Mouse (Mus musculus): ENCODE measurements at regions not wholly inside any gene's neighbourhood (a gene's known extent, or its start where the extent isn't known, plus 50 kb on each side); places are given as distances from the start of the nearest gene placed in this dataset.
A peak's percentile ranks its signal among the peaks of the same experiment; 100 is the strongest.

DNA sequence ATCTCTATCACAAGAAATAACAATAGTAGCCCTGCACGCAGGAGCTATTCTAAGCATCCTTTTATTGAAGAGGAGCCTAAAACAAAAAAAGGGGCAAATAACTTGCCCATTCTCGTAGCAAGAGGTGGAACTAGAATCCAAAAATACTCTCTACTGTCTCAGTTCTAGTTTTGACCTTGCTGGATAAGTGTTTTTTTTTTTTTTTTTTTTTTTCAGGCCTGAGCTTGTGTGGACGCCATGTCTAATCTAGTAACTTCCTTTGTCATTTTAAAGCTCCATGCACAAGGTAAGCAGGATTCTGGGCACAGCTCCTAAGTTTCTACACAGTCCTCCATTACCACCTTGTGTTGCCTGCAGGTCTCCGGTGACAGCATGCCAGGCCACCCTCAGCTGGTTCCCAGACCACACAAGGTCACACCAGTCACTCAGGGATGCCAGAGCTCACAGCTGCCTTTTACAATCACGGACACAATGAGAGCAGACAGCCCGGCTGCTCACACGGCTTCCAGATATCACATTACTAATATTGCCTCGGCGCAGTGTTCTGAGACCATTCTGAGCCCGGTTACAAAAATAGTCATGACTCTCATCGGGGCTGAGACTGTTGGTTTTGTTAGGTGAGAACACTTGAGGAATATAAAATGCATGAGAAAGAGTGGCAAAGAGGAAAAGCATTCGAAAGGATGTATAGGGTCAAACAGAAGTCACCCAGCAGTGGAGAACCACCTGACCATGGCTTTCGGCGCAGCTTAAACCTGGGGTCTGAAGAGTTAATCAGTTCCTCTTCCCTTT lies 124.7 kb upstream of the Tank start:
- TF ChIP-seq CTCF (IDR thresholded peaks at IDR 0.05; ENCODE audit: borderline replicate concordance, extremely low read depth, insufficient read depth, insufficient read length): no peak
- TF ChIP-seq POLR2A (IDR thresholded peaks at IDR 0.05; ENCODE audit: borderline replicate concordance, extremely low read depth, insufficient read depth, insufficient read length, poor library complexity, severe bottlenecking): no peak
- DNase-seq (ENCODE audit: low read depth): peak; percentile 42

DNA sequence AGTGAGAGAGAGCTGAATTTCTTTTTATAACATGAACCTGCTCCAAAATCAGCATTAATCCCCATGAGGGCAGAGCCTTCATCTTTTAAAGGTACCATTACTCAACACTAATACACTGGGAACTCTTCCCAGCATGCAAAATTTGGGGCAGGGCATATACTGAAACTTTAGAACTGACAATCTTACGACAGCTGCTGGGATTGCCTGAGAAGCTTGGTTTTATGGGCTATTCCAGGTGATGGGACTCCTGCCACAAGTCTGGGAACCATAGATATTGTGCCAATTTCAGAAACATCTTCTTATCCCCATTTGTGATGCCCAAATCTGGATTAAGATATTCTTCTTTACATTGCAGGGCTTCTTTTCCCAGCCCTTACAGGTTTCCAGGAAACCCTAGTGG lies 125.8 kb upstream of the Tank start:
- DNase-seq (ENCODE audit: low read depth): no peak
- TF ChIP-seq POLR2A (IDR thresholded peaks at IDR 0.05; ENCODE audit: borderline replicate concordance, extremely low read depth, insufficient read depth, insufficient read length, poor library complexity, severe bottlenecking) (no peak), CTCF (IDR thresholded peaks at IDR 0.05; ENCODE audit: borderline replicate concordance, extremely low read depth, insufficient read depth, insufficient read length) (no peak)

DNA sequence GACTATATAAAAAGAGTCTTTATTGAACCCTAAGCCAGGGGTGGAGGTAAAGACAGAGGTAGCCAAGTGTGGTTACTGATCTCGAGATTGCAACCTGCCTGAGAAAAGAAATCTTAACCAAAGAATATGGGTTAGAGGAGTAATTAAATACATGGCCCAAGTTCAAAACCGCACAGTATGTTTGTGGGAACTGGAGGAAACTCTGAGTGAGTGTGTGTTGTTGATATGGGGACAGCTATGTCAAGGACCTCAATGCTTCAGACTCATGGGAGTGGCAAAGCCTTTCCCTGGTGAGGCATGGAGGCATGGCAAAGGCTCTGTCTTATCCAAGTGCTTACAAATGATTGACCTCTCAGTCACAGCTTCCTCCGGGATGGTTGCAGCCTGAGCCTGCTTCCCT lies 127.7 kb upstream of the Tank start:
- TF ChIP-seq POLR2A (IDR thresholded peaks at IDR 0.05; ENCODE audit: borderline replicate concordance, extremely low read depth, insufficient read depth, insufficient read length, poor library complexity, severe bottlenecking) (no peak), CTCF (IDR thresholded peaks at IDR 0.05; ENCODE audit: borderline replicate concordance, extremely low read depth, insufficient read depth, insufficient read length) (no peak)
- DNase-seq (ENCODE audit: low read depth): no peak

DNA sequence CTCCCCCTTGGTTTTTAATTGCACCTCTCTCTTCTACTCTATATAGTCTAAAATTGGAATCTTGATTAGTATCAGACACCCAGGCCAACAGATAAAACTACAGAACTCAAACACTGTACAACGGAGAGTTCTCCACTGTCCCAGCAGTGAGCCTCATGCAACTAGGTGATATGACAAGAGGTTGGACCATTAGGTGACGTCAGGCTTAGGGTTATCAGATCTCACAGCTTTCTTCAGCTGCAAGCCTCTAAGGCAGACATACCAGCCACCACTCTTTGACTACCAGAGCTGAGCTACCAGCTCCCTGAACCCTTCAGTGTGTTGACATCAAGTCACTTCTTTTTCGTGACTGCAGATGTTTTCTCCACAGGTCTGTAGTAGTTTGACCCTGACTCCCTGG lies 141.8 kb upstream of the Tank start:
- no peak for TF ChIP-seq POLR2A (IDR thresholded peaks at IDR 0.05; ENCODE audit: borderline replicate concordance, extremely low read depth, insufficient read depth, insufficient read length, poor library complexity, severe bottlenecking)
- DNase-seq (ENCODE audit: low read depth): no peak

DNA sequence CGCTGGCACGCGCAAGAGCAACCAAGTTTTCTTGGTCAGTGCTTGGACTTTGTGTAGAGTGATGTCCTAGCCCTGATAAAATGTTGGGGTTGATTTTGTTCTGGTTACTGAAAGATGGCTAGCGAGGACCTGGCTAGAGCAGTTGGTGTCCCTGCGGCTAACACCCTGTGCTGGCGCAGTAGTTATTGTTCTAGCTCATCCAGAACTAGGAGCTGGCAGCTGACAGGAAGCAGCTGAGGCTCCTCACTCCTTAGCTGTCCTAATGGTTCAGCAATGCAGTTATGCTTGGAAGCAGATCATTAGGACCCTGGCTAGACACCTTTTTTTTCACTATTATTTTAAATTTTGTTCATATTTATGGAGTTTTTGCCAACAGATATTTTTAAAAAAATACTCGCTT lies 170.5 kb upstream of the Tank start:
- TF ChIP-seq CTCF (IDR thresholded peaks at IDR 0.05; ENCODE audit: borderline replicate concordance, extremely low read depth, insufficient read depth, insufficient read length) (no peak), POLR2A (IDR thresholded peaks at IDR 0.05; ENCODE audit: borderline replicate concordance, extremely low read depth, insufficient read depth, insufficient read length, poor library complexity, severe bottlenecking) (no peak)
- no peak for DNase-seq (ENCODE audit: low read depth)

DNA sequence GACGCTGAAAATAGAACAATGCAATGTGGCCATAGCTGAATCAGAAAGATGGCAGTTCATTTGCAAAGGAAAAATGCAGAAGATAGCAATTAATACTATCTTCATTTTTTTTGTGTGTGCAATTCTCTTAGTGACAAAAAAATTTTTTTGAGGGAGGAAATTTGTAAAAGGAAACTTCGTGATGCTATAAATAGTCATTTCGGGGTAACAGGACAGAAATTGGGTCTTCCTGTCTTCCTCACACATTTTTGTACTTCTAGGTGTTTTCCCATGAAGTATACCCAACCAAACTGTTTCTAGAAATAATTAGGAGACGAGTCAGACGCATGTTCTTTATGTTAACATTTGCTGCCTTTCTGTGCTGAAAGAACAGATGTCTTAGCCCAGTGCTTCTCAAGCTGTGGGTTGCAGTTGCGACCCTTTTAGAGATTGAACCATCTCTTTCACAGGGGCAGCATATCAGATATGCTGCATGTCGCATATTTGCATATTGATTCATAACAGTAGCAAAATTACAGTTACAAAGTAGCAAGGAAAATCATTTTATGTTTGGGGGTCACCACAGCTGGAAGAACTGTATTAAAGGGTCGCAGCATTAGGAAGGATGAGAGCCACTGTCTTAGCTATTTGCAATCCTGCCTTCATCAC lies 172.2 kb upstream of the Tank start:
- DNase-seq (ENCODE audit: low read depth): no peak
- no peak for TF ChIP-seq POLR2A (IDR thresholded peaks at IDR 0.05; ENCODE audit: borderline replicate concordance, extremely low read depth, insufficient read depth, insufficient read length, poor library complexity, severe bottlenecking)
- no peak for TF ChIP-seq CTCF (IDR thresholded peaks at IDR 0.05; ENCODE audit: borderline replicate concordance, extremely low read depth, insufficient read depth, insufficient read length)

DNA sequence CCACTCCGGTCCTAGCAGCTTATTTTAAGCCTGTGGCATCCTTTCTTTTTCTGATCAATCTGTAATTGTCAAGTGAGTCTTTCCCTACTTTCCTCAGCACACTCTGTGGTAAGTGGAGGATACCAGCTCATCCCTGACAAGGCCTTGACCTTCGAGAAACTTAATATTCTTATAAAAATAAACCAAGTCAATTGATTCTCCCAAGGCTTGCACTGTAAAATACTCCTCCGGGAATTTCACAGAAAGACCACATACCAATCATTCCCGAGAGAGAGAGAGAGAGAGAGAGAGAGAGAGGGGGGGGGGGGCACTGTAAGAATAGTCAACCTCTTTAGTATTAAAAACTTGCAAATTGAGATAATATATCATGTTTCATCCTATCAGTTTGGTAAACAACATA lies 173.1 kb upstream of the Tank start:
- no peak for TF ChIP-seq POLR2A (IDR thresholded peaks at IDR 0.05; ENCODE audit: borderline replicate concordance, extremely low read depth, insufficient read depth, insufficient read length, poor library complexity, severe bottlenecking)
- no peak for TF ChIP-seq CTCF (IDR thresholded peaks at IDR 0.05; ENCODE audit: borderline replicate concordance, extremely low read depth, insufficient read depth, insufficient read length)
- no peak for DNase-seq (ENCODE audit: low read depth)

DNA sequence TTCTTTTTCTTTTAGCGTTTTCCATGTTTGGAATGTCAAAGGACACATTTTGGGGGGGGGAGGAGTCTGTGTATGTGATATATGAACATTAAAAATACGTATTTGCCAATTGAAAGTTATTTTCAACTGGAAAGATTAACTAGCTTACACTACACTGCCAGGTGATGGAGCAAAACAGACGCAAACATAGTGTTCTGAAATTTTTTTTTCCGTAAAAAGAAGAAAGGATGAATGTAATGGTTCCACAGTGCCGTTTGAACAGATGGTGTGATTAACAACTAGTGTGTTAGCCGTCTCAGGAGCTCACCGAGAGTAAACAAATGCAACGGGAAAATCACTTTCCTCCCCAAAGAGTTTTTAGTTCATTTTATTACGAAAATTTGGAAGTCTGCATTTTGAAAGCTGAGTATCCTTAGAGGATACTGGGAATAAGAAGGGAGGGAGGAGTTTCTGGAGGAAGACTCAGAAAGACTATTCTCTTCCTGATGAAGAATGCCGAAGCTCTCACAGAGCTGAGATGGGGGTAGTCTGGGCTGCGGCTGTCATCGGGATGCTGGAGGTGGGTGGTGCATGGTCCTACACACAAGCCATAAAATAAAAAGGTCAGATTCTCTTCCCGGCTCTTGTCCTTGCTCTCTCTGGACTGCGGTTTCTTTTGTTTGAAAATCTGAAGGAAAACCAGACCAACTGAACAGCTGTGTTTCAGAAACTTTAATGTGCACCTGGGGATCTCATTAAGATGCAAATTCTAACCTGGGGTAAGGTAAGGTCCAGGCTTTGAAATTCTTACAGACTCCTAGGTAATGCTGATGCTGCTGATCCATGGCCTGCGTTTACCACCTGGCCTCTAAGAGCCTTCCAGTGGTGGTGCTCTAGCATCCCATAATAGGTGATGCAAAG lies 175.5 kb upstream of the Tank start:
- DNase-seq (ENCODE audit: low read depth): peak; percentile 52
- TF ChIP-seq CTCF (IDR thresholded peaks at IDR 0.05; ENCODE audit: borderline replicate concordance, extremely low read depth, insufficient read depth, insufficient read length) (no peak), POLR2A (IDR thresholded peaks at IDR 0.05; ENCODE audit: borderline replicate concordance, extremely low read depth, insufficient read depth, insufficient read length, poor library complexity, severe bottlenecking) (no peak)

DNA sequence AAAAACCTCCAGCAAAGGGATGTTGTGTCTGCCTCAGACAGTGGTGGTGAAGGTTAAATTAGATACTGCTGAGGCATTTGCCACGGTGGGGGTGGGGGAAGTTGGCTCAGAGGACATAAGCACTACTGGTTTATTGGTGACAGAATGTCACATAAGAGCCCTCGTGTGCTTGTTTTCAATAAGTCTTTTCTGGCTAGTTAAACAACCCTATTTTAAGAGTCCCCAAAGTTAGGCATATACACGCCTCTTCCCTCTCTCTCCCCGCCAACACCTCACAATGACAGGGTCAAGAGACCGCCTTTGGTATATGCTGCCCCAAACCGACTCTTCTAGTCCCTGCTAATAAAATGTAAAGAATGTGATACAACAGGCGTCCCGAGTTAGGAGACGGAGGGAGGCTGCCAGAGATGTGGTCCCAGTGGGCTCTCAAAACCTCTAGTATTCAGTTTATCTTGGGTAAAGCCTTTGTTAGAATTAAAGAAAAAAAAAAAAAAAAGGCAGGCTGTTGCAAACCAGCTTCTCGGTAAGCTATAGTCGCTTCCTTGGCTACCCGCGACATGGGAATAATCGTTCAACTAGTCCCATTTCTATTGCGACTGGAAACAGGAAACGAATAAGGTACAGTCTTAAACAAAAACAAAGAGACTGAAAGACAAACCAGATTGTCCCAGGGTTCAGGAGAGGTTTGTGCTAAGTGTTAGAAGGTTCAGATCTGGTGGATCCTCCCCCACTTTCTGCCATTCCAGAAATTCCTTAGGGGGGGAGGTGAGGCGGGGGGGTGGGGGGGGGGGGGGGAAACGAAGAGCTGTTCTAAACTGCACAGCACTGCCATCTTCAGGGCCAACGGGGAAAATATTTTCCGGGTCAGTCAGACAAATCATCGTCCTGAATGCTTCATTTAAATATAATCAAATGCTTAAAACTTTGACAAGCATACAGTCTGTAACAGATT lies 176.5 kb upstream of the Tank start:
- DNase-seq (ENCODE audit: low read depth): peak; percentile 84
- TF ChIP-seq POLR2A (IDR thresholded peaks at IDR 0.05; ENCODE audit: borderline replicate concordance, extremely low read depth, insufficient read depth, insufficient read length, poor library complexity, severe bottlenecking): no peak
- peak; percentile 58; the same call in 1 of the 2 replicates for TF ChIP-seq CTCF (IDR thresholded peaks at IDR 0.05; ENCODE audit: borderline replicate concordance, extremely low read depth, insufficient read depth, insufficient read length)

DNA sequence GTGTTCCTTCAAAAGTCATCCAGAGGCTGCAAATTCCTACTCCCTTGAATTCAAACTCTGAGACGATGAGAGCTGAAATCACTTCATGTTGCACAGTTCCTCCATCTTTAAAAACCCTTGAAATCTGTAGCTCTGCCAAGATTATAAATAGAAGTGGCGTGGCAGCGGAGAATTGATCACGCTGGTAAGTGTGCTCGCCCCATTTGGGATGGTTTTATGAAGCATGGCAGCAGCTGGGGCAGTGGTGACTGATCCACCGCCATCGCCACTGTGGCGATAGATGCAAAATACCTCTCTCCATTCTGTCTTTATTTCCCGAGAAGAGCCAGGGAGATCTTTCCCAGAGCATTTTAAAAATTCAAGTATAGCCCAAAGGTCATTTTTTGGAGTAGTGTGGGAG lies 179.8 kb upstream of the Tank start:
- no peak for TF ChIP-seq POLR2A (IDR thresholded peaks at IDR 0.05; ENCODE audit: borderline replicate concordance, extremely low read depth, insufficient read depth, insufficient read length, poor library complexity, severe bottlenecking)
- TF ChIP-seq CTCF (IDR thresholded peaks at IDR 0.05; ENCODE audit: borderline replicate concordance, extremely low read depth, insufficient read depth, insufficient read length): no peak
- peak; percentile 52 for DNase-seq (ENCODE audit: low read depth)
